ENCODE assay signal across 29 mouse cellular contexts in the genomic region with DNA sequence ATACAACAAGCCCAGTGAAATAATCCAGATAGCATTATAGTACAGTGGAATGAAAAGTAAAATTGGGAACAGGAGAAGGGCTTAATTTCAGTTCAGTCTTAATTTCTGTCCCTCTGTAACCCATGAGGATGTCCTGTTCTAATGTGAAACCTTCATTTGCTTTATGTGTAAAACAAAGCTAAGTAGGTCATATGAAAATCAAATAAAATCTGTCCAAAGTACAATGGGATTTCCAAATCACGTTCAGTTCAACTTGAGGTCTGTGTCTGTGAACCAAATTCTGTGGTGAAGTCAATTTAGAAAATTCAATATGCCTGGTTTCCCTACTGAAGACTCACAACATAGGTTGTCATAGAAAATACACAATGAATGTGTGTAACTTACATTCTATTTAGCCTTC.
"Had no signal": no experiment of that assay in that cellular context is flagged by ENCODE, and none has a peak within 500 bp of the region (broad histone marks: within the 10 kb centered on the region; RNA-seq: fewer than 3 reads in every experiment).

No protein-coding gene starts in this region.

- ATAC-seq: forebrain, embryonic 13.5 days; forebrain, embryonic 14.5 days; forebrain, embryonic 15.5 days; forebrain, embryonic 16.5 days; forebrain, postnatal 0 days had no signal

- H3K27me3 ChIP-seq: embryonic facial prominence, embryonic 12.5 days; embryonic facial prominence, embryonic 13.5 days; embryonic facial prominence, embryonic 15.5 days; forebrain, embryonic 12.5 days; forebrain, embryonic 13.5 days; forebrain, embryonic 15.5 days had no signal

- H3K4me1 ChIP-seq: embryonic facial prominence, embryonic 10.5 days; embryonic facial prominence, embryonic 12.5 days; embryonic facial prominence, embryonic 13.5 days; embryonic facial prominence, embryonic 15.5 days; forebrain, embryonic 10.5 days; forebrain, embryonic 12.5 days; forebrain, embryonic 13.5 days; forebrain, embryonic 15.5 days had no signal

- H3K9ac ChIP-seq: embryonic facial prominence, embryonic 12.5 days; embryonic facial prominence, embryonic 13.5 days; embryonic facial prominence, embryonic 15.5 days; forebrain, embryonic 12.5 days; forebrain, embryonic 13.5 days; forebrain, embryonic 15.5 days; forebrain, postnatal 0 days had no signal

- H3K4me3 ChIP-seq: embryonic facial prominence, embryonic 10.5 days; embryonic facial prominence, embryonic 12.5 days; embryonic facial prominence, embryonic 13.5 days; embryonic facial prominence, embryonic 15.5 days; erythroblast, embryonic 14.5 days; forebrain, embryonic 10.5 days; forebrain, embryonic 12.5 days; forebrain, embryonic 13.5 days; forebrain, embryonic 15.5 days; gastrocnemius, adult 2 months; heart, adult 2 months had no signal

- H3K27ac ChIP-seq: embryonic facial prominence, embryonic 10.5 days; embryonic facial prominence, embryonic 12.5 days; embryonic facial prominence, embryonic 13.5 days; embryonic facial prominence, embryonic 15.5 days; forebrain, embryonic 10.5 days; forebrain, embryonic 12.5 days; forebrain, embryonic 13.5 days; forebrain, embryonic 15.5 days; gastrocnemius, adult 2 months; heart, adult 2 months had no signal

- H3K4me2 ChIP-seq: embryonic facial prominence, embryonic 12.5 days; embryonic facial prominence, embryonic 13.5 days; embryonic facial prominence, embryonic 15.5 days; forebrain, embryonic 12.5 days; forebrain, embryonic 13.5 days; forebrain, embryonic 15.5 days had no signal

- H3K36me3 ChIP-seq: embryonic facial prominence, embryonic 10.5 days; embryonic facial prominence, embryonic 12.5 days; embryonic facial prominence, embryonic 13.5 days; embryonic facial prominence, embryonic 15.5 days; forebrain, embryonic 10.5 days; forebrain, embryonic 12.5 days; forebrain, embryonic 15.5 days had no signal

- H3K9me3 ChIP-seq: embryonic facial prominence, embryonic 10.5 days; embryonic facial prominence, embryonic 12.5 days; embryonic facial prominence, embryonic 13.5 days; embryonic facial prominence, embryonic 15.5 days; forebrain, embryonic 10.5 days; forebrain, embryonic 12.5 days; forebrain, embryonic 13.5 days; forebrain, embryonic 15.5 days had no signal

- DNase-seq: cerebellum, adult 2 months; cerebellum, adult 8-10 months; cerebellum, adult 9-10 months; cerebellum, adult 9-11 months; cerebellum, postnatal 10 days; cerebellum, postnatal 14 days; cerebellum, postnatal 25 days; cerebellum, postnatal 36 days; embryo, embryonic 11 days; forebrain, postnatal 0 days; gastrocnemius, adult 2 months; gastrocnemius, postnatal 10 days; gastrocnemius, postnatal 14 days; gastrocnemius, postnatal 25 days; gastrocnemius, postnatal 36 days; heart, adult 11 months; heart, adult 18-20 months; heart, adult 2 months had no signal
